Mouse (Mus musculus) midbrain, embryonic 11.5 days (tissue): ENCODE results near the gene Iyd. TPM values are rescaled to one million over a fixed set of nuclear protein-coding genes. Genes with fewer than 3 reads are reported as not detected.

Experiments
- ATAC-seq: fragments of 200-750 bp; cut with Nextera tagmentation; 2 replicates; pipeline ENCODE4 v1.8.0; 2017; ENCODE audit warnings: moderate TSS enrichment, moderate library complexity; ENCODE audit not compliant: low FRiP score
- DNase-seq: peaks from one replicate; pipeline ENCODE4 v3.0.0; 2015; ENCODE audit warnings: low spot score; ENCODE audit errors: missing footprints
- H3K27ac ChIP-seq: fragments of 300-500 bp; sonication (generic); 2 replicates; pipeline ENCODE4 v1.5.1; 2014; ENCODE audit warnings: low read depth, low read length
- H3K27me3 ChIP-seq: fragments of 300-500 bp; sonication (generic); 2 replicates; pipeline ENCODE4 v1.6.1; 2014; ENCODE audit warnings: mild to moderate bottlenecking, low read length, moderate library complexity, mixed read lengths; ENCODE audit not compliant: control insufficient read depth, insufficient read depth
- H3K36me3 ChIP-seq: fragments of 300-500 bp; sonication (generic); 2 replicates; pipeline ENCODE4 v1.6.1; 2014; ENCODE audit warnings: mild to moderate bottlenecking, low read length, moderate library complexity, mixed read lengths; ENCODE audit not compliant: control insufficient read depth, insufficient read depth
- H3K4me1 ChIP-seq: fragments of 300-500 bp; sonication (generic); 2 replicates; pipeline ENCODE4 v1.6.1; 2014; ENCODE audit warnings: low read length; ENCODE audit not compliant: control insufficient read depth, insufficient read depth
- H3K4me2 ChIP-seq: fragments of 300-500 bp; sonication (generic); 2 replicates; pipeline ENCODE4 v1.6.1; 2014; ENCODE audit warnings: mild to moderate bottlenecking, moderate library complexity
- H3K4me3 ChIP-seq: fragments of 300-500 bp; sonication (generic); 2 replicates; pipeline ENCODE4 v1.5.1; 2014; ENCODE audit warnings: low read depth, low read length
- H3K9ac ChIP-seq: fragments of 300-500 bp; sonication (generic); 2 replicates; pipeline ENCODE4 v1.6.1; 2014; ENCODE audit warnings: low read length
- H3K9me3 ChIP-seq: fragments of 300-500 bp; sonication (generic); 2 replicates; pipeline ENCODE4 v1.6.1; 2016; ENCODE audit warnings: low read length; ENCODE audit not compliant: control insufficient read depth
- WGBS: fragments of 180-500 bp; shearing (Covaris S2); extraction: QIAGEN DNeasy Blood & Tissue Kit; methylation state at CpG from one replicate; pipeline ENCODE4 v1.1.7; 2014; 5-methylcytosine and 5-hydroxymethylcytosine counted together
- polyA plus RNA-seq: library from polyadenylated mRNA; unstranded; fragments of >200 nt; fragmentation: Nextera tagmentation; extraction: Ambion mirVana; gene quantifications from 2 replicates; pipeline ENCODE4 v1.2.1, GENCODE M21; 2014

Iyd gene
- polyA plus RNA-seq, 1 experiment from 2014 or later, result not detected

DNA sequence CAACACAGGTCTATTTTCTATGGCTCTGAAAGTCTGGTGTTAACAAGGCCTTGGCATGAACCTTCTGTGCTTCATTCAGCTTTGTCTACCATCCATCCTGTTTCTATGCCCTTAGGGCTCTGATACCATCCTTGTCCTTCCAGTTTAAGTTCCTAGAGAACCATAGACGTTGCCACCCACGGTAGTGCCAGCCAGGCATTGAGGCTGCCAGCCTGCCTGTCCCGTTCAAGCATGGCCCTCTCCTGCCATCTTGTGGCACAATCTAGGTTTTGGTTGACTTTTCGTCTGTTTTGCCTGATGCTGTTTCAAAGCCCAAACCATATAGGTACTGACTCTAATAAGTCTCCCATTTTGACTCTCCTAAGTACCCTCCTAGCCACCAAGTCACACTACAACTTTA, 8.7 kb upstream of the Iyd start:
- no peak overlapping the region for H3K27ac ChIP-seq
- peak; percentile 41; the same call in 1 of the 2 replicates for ATAC-seq

GRCm38 (mm10) chr10:3534445-3534844, 5.6 kb upstream of the Iyd start:
- H3K4me2 ChIP-seq, result peak overlapping the region; percentile 23; the same call in 1 of the 2 replicates
- ATAC-seq, result peak; percentile 47; the same call in 1 of the 2 replicates
- no peaks in the 10 kb centered on the region for H3K27me3 ChIP-seq
- 9% methylated on average over 7 of the region's 7 CpGs for WGBS
- no peak overlapping the region for H3K4me3 ChIP-seq
- H3K27ac ChIP-seq, result no peak overlapping the region
- no peak overlapping the region for H3K9ac ChIP-seq
- H3K36me3 ChIP-seq, result no peaks in the 10 kb centered on the region
- no peaks in the 10 kb centered on the region for H3K9me3 ChIP-seq
- DNase-seq, result peak; percentile 96
- H3K4me1 ChIP-seq, result peaks cover 6% of the 10 kb centered on the region; the same call in 1 of the 2 replicates

More for the DNA sequence above, 8.7 kb upstream of the Iyd start:
- Histone ChIP-seq H3K9ac (no peak overlapping the region), H3K4me2 (no peak overlapping the region), H3K9me3 (no peaks in the 10 kb centered on the region), H3K36me3 (no peaks in the 10 kb centered on the region), H3K4me3 (no peak overlapping the region), H3K4me1 (peaks cover 6% of the 10 kb centered on the region; the same call in 1 of the 2 replicates), H3K27me3 (no peaks in the 10 kb centered on the region)
- WGBS, result 6% methylated on average over 4 of the region's 4 CpGs
- peak; percentile 90 for DNase-seq

DNA sequence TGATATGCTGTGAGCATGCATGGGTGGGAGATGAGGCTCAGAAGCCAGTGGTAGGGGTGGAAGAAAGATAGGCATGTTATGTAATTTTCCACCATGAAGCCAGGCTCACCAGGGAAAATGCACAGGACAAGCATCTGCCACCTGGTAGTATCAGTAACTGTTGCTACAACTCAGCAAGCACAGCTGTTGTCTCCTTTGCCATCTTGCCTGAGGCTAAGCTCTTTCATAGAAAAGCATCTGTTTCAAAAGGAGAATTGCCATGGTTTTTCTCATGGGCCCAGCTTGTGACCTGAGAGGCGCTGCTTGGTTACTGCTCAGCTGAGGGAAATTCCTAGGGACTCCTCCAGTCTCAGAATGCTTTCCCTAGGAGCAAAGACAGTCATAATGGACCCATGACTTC, 3.7 kb upstream of the Iyd start:
- H3K9me3 ChIP-seq, result no peaks in the 10 kb centered on the region
- no peaks in the 10 kb centered on the region for H3K27me3 ChIP-seq
- H3K4me2 ChIP-seq, result no peak overlapping the region
- H3K27ac ChIP-seq, result no peak overlapping the region
- peak; percentile 83 for DNase-seq
- peaks cover 6% of the 10 kb centered on the region; the same call in 1 of the 2 replicates for H3K4me1 ChIP-seq
- no peak for ATAC-seq
- H3K36me3 ChIP-seq, result no peaks in the 10 kb centered on the region
- 88% methylated on average over 1 of the region's 1 CpGs for WGBS
- H3K9ac ChIP-seq, result no peak overlapping the region
- H3K4me3 ChIP-seq, result no peak overlapping the region

DNA sequence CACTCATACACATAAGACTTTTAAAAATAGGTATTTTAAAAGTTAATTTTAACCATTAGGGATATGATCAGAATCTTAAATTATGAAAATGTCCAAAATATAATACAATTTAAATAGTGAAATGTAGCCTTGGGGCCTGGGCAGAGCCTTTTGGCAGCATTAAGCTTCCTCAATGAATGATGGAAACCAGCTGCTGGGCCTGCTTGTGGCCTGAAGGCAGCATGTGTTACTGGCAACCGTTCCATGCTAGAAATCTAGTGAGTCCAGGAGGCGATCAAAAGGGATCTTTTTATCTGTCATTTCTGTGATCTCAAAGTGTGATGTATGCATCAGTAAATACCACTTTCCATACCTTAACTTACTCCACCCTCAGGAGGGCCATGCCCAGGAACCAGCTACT, 9.3 kb downstream of the Iyd start:
- no peak for ATAC-seq
- no peaks in the 10 kb centered on the region for H3K36me3 ChIP-seq
- 91% methylated on average over 2 of the region's 2 CpGs for WGBS
- no peak overlapping the region for H3K27ac ChIP-seq
- no peak overlapping the region for H3K9ac ChIP-seq
- no peak overlapping the region for H3K4me2 ChIP-seq
- no peak overlapping the region for H3K4me3 ChIP-seq
- H3K9me3 ChIP-seq, result no peaks in the 10 kb centered on the region
- H3K4me1 ChIP-seq, result no peaks in the 10 kb centered on the region
- no peaks in the 10 kb centered on the region for H3K27me3 ChIP-seq
- DNase-seq, result no peak

DNA sequence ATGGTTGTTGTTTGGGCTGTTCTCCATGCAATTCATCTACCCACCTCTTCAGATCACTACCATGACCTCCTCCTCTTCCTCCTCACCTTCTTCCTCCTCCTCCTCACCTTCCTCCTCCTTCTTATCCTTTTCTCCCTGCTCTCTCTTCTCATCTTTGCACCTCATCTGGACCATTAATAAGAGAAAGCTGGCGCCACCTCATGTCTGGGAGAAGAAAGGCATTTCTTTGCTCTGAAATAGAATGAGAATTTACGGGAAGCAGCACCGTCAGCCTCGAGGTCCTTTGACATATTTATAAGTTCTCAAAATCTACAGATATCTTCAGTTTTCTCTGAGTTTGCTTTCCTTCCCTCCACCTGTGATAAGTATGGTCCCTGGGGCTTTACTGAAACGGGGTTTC, 15.1 kb downstream of the Iyd start:
- Histone ChIP-seq H3K27ac (no peak overlapping the region), H3K27me3 (no peaks in the 10 kb centered on the region), H3K4me1 (no peaks in the 10 kb centered on the region), H3K4me2 (no peak overlapping the region), H3K4me3 (no peak overlapping the region), H3K36me3 (no peaks in the 10 kb centered on the region), H3K9me3 (no peaks in the 10 kb centered on the region), H3K9ac (no peak overlapping the region)
- no peak for ATAC-seq
- WGBS, result 72% methylated on average over 5 of the region's 5 CpGs
- DNase-seq, result no peak

DNA sequence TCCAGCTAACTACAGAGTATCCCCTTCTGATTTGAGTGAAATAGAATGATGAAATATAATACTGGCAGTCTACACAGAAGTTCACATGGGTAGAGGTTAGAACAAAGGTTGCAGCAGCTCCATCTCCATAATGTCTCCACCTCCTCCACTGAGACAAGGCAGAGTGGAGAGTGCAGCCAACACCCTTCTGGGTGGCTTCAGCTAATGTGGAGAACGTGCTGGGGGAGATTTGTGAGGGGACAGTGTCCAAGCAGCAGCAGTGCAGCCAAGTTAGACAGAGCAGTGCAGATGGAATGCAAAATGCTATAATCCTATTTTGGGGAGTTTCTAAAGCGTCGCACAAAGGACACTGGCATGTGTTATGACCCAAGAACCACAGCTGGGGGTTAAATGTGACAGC, 16.5 kb downstream of the Iyd start:
- no peak for ATAC-seq
- H3K27ac ChIP-seq, result no peak overlapping the region
- H3K27me3 ChIP-seq, result no peaks in the 10 kb centered on the region
- H3K4me2 ChIP-seq, result no peak overlapping the region
- no peak overlapping the region for H3K4me3 ChIP-seq
- H3K36me3 ChIP-seq, result no peaks in the 10 kb centered on the region
- no peak for DNase-seq
- 71% methylated on average over 3 of the region's 3 CpGs for WGBS
- H3K4me1 ChIP-seq, result no peaks in the 10 kb centered on the region
- H3K9me3 ChIP-seq, result no peaks in the 10 kb centered on the region
- no peak overlapping the region for H3K9ac ChIP-seq

- H3K9ac ChIP-seq, result no peak overlapping the region
These were observed 19.1 kb downstream of the Iyd start for GRCm38 (mm10) chr10:3559136-3559535.

DNA sequence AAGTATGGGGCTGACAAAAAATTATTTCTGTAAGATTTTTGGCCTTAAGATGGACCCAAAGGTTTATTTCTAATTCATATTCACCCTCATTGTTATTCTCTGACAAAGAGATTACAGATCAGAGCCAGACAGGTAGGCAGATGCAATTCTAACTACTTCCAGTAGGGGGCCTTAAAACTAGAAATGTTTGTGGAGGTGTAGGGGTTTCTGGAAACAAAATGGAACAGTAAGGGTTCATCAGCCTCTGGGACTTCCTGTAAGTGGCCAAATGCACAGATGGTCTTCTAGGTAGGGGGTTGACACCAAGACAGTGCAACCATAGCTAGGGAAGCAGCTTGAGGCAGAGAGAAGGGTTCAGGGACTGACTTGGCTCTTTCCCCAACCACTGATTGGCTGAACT, 22.1 kb downstream of the Iyd start:
- Histone ChIP-seq H3K4me1 (no peaks in the 10 kb centered on the region), H3K9me3 (no peaks in the 10 kb centered on the region), H3K9ac (no peak overlapping the region), H3K36me3 (no peaks in the 10 kb centered on the region), H3K27me3 (no peaks in the 10 kb centered on the region), H3K27ac (no peak overlapping the region), H3K4me2 (no peak overlapping the region), H3K4me3 (no peak overlapping the region)
- DNase-seq, result no peak
- ATAC-seq, result no peak

More at GRCm38 (mm10) chr10:3559136-3559535, 19.1 kb downstream of the Iyd start:
- H3K4me1 ChIP-seq, result no peaks in the 10 kb centered on the region
- H3K36me3 ChIP-seq, result no peaks in the 10 kb centered on the region
- ATAC-seq, result no peak
- no peak overlapping the region for H3K4me3 ChIP-seq
- no peaks in the 10 kb centered on the region for H3K27me3 ChIP-seq
- 92% methylated on average over 1 of the region's 1 CpGs for WGBS
- H3K4me2 ChIP-seq, result no peak overlapping the region
- H3K9me3 ChIP-seq, result no peaks in the 10 kb centered on the region
- DNase-seq, result no peak
- H3K27ac ChIP-seq, result no peak overlapping the region

GRCm38 (mm10) chr10:3565126-3565525, 25.1 kb downstream of the Iyd start:
- Histone ChIP-seq H3K4me1 (no peaks in the 10 kb centered on the region), H3K4me3 (no peak overlapping the region), H3K9ac (no peak overlapping the region), H3K9me3 (no peaks in the 10 kb centered on the region), H3K36me3 (no peaks in the 10 kb centered on the region), H3K27me3 (no peaks in the 10 kb centered on the region), H3K27ac (no peak overlapping the region), H3K4me2 (no peak overlapping the region)
- no peak for ATAC-seq
- WGBS, result 80% methylated on average over 4 of the region's 4 CpGs
- DNase-seq, result no peak

DNA sequence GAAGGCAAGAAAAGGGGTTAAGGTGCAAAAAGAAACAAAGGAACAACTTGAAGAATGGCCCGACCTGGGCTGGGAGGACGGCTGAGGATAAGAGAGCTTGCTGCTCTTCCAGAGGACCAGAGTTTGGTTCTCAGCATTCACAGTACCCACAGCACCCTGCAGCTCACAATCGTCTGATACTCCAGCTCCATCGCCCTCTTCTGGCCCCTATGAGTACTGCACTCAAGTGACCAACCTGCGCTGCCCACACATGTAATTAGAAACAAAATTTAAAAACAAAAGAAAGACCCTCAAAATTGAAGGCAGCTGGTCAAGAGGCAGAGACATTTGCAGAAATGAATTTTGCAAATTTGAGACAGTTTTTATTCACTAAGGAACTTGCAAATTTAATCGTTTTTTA, 27.8 kb downstream of the Iyd start:
- Histone ChIP-seq H3K4me1 (no peaks in the 10 kb centered on the region), H3K27ac (no peak overlapping the region), H3K27me3 (no peaks in the 10 kb centered on the region), H3K9me3 (no peaks in the 10 kb centered on the region), H3K4me2 (no peak overlapping the region), H3K36me3 (no peaks in the 10 kb centered on the region), H3K9ac (no peak overlapping the region), H3K4me3 (no peak overlapping the region)
- DNase-seq, result no peak
- WGBS, result 76% methylated on average over 6 of the region's 6 CpGs
- ATAC-seq, result no peak
